Mouse (Mus musculus) limb, embryonic 14.5 days (tissue): ENCODE results near the gene Susd6. TPM values are rescaled to one million over a fixed set of nuclear protein-coding genes. Genes with fewer than 3 reads are reported as not detected.

Experiments
- ATAC-seq: fragments of 200-750 bp; cut with Nextera tagmentation; 2 replicates; pipeline ENCODE4 v1.8.0; 2017; ENCODE audit warnings: low read depth, moderate number of reproducible peaks, moderate TSS enrichment; ENCODE audit not compliant: low FRiP score
- DNase-seq: peaks from one replicate; pipeline ENCODE4 v3.0.0-alpha.2; 2015; ENCODE audit warnings: low spot score
- H3K27ac ChIP-seq: fragments of 300-500 bp; sonication (generic); replicated peaks from 2 replicates; pipeline ENCODE4 v1.5.1; 2014; ENCODE audit warnings: low read depth, mild to moderate bottlenecking, low read length, moderate library complexity, mixed read lengths
- H3K27me3 ChIP-seq: fragments of 300-500 bp; sonication (generic); 2 replicates; pipeline ENCODE4 v1.6.1; 2014; ENCODE audit warnings: low read length, mixed read lengths; ENCODE audit not compliant: control insufficient read depth, insufficient read depth
- H3K36me3 ChIP-seq: fragments of 300-500 bp; sonication (generic); 2 replicates; pipeline ENCODE4 v1.6.1; 2014; ENCODE audit warnings: mild to moderate bottlenecking, low read length, moderate library complexity, mixed read lengths; ENCODE audit not compliant: control insufficient read depth, insufficient read depth
- H3K4me1 ChIP-seq: fragments of 300-500 bp; sonication (generic); 2 replicates; pipeline ENCODE4 v1.6.1; 2014; ENCODE audit warnings: antibody characterized with exemption, low read length, mixed read lengths; ENCODE audit not compliant: control insufficient read depth, insufficient read depth
- H3K4me2 ChIP-seq: fragments of 300-500 bp; sonication (generic); replicated peaks from 2 replicates; pipeline ENCODE4 v1.6.1; 2014; ENCODE audit warnings: low read depth, mild to moderate bottlenecking, low read length, moderate library complexity; ENCODE audit not compliant: severe bottlenecking
- H3K4me3 ChIP-seq: fragments of 300-500 bp; sonication (generic); replicated peaks from 2 replicates; pipeline ENCODE4 v1.5.1; 2014; ENCODE audit warnings: low read length
- H3K9ac ChIP-seq: fragments of 300-500 bp; sonication (generic); 2 replicates; pipeline ENCODE4 v1.6.1; 2014; ENCODE audit warnings: mild to moderate bottlenecking, low read depth, low read length, moderate library complexity; ENCODE audit not compliant: severe bottlenecking
- H3K9me3 ChIP-seq: fragments of 300-500 bp; sonication (generic); 2 replicates; pipeline ENCODE4 v1.6.1; 2016; ENCODE audit warnings: low read length; ENCODE audit not compliant: control insufficient read depth
- POLR2A ChIP-seq: fragments of 200-500 bp; IDR thresholded peaks from 2 replicates; pipeline ENCODE4 v1.8.0; 2012; ENCODE audit warnings: inconsistent platforms, mild to moderate bottlenecking, moderate library complexity, borderline replicate concordance; ENCODE audit not compliant: insufficient read depth, insufficient read length; ENCODE audit errors: extremely low read depth
- WGBS: fragments of 180-500 bp; shearing (Covaris S2); extraction: QIAGEN DNeasy Blood & Tissue Kit; methylation state at CpG from one replicate; pipeline ENCODE4 v1.1.7; 2014; 5-methylcytosine and 5-hydroxymethylcytosine counted together
- polyA plus RNA-seq, 2 experiments: library from polyadenylated mRNA; depleted of rRNA in 1 of 2; stranded (reverse) in 1 of 2; unstranded in 1 of 2; fragments of >200 nt; fragmentation: Nextera tagmentation in 1 of 2; extraction: Ambion mirVana in 1 of 2; gene quantifications; 2 replicates each; pipeline versions ENCODE4 v1.2.1 to v1.2.3; 2012 to 2014

Susd6 gene
- polyA plus RNA-seq, 2 experiments = 22.3 to 28.6 TPM

GRCm38 (mm10) chr12:80821312-80822007 lies 31.1 kb downstream of the Susd6 start:
- Histone ChIP-seq H3K9ac (no peak overlapping the region), H3K4me3 (no peak overlapping the region), H3K36me3 (no peaks in the 10 kb centered on the region), H3K4me1 (peaks cover 12% of the 10 kb centered on the region), H3K9me3 (no peaks in the 10 kb centered on the region), H3K27ac (no peak overlapping the region), H3K27me3 (no peaks in the 10 kb centered on the region), H3K4me2 (no peak overlapping the region)
- ATAC-seq (no peak), DNase-seq (no peak)
- no peak for TF ChIP-seq POLR2A
- 84% methylated on average over 4 of the region's 4 CpGs for WGBS

- Histone ChIP-seq H3K9ac (no peak overlapping the region), H3K36me3 (no peaks in the 10 kb centered on the region), H3K4me2 (no peak overlapping the region), H3K27me3 (no peaks in the 10 kb centered on the region), H3K4me3 (no peak overlapping the region), H3K27ac (no peak overlapping the region), H3K4me1 (peaks cover 10% of the 10 kb centered on the region), H3K9me3 (no peaks in the 10 kb centered on the region)
- no peak for DNase-seq
- 94% methylated on average over 7 of the region's 7 CpGs for WGBS
- no peak for ATAC-seq
- TF ChIP-seq POLR2A = no peak
These were observed 32.2 kb downstream of the Susd6 start for GRCm38 (mm10) chr12:80822533-80822932.

DNA sequence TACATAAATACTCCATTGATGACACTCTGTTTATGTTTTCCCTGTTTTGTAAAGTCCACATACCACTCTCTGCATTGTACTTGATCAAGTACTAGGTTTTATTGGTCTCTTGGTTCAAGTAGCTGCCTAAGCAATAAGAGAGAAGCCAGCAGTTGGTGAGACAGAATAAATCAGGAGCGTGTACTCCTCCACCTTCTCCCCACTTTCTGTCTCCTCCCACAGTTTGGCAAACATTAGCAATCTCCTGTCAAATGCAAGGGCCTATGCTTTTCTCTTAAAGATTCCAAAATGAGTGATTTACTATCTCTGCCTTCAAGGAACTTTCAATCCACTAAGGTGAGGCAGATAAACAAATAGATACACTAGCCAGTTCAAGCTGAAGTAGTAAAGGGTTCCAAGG lies 33.9 kb downstream of the Susd6 start:
- WGBS = 59% methylated on average over 1 of the region's 1 CpGs
- no peak for DNase-seq
- peaks cover 11% of the 10 kb centered on the region; the same call in 1 of the 2 replicates for H3K36me3 ChIP-seq
- no peak overlapping the region for H3K9ac ChIP-seq
- ATAC-seq = no peak
- no peaks in the 10 kb centered on the region for H3K9me3 ChIP-seq
- TF ChIP-seq POLR2A = no peak
- no peak overlapping the region for H3K4me2 ChIP-seq
- H3K27me3 ChIP-seq = no peaks in the 10 kb centered on the region
- H3K4me3 ChIP-seq = no peak overlapping the region
- H3K4me1 ChIP-seq = peaks cover 10% of the 10 kb centered on the region
- H3K27ac ChIP-seq = no peak overlapping the region

- H3K9ac ChIP-seq = no peak overlapping the region
- no peak overlapping the region for H3K4me3 ChIP-seq
- WGBS = 78% methylated on average over 1 of the region's 1 CpGs
- H3K9me3 ChIP-seq = no peaks in the 10 kb centered on the region
- H3K27ac ChIP-seq = 0 out of 2 replicates have a peak overlapping the region, but pooled peaks have one; percentile 28
- peaks cover 15% of the 10 kb centered on the region; the same call in 1 of the 2 replicates for H3K36me3 ChIP-seq
- H3K4me2 ChIP-seq = no peak overlapping the region
- no peak for TF ChIP-seq POLR2A
- no peak for DNase-seq
- ATAC-seq = no peak
- H3K4me1 ChIP-seq = peaks cover 9% of the 10 kb centered on the region
- H3K27me3 ChIP-seq = no peaks in the 10 kb centered on the region
These were observed 36.1 kb downstream of the Susd6 start for GRCm38 (mm10) chr12:80826423-80826822.

DNA sequence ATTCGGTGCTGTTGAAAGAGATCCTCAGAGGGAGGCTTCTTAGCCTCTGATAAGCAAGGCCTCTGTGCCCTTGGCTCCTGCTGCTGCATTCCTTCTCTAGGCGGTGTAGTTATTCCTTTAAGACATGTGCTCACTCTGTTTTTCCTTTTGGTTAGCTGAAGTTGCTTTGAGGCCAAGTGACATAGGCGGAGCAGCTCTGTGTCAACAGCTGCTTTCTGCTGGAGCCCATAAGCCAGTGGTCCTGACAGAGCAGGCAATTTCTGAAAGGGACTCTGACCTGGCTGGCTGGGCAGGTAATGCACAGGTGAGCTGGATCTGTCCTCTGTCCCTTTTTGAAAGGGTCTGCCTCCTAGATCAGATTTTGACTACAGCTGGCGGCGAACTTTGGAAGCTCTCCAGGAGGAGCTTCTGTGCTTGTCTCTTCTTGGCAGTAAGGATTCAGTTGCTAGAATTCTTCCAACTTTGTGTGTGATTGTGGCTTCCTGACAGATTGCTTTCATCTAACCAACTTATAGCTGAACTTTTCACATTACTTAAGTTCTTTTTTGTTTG lies 37.2 kb downstream of the Susd6 start:
- Histone ChIP-seq H3K36me3 (peaks cover 15% of the 10 kb centered on the region; the same call in 1 of the 2 replicates), H3K9me3 (no peaks in the 10 kb centered on the region), H3K27me3 (no peaks in the 10 kb centered on the region), H3K4me1 (peaks cover 6% of the 10 kb centered on the region), H3K27ac (no peak overlapping the region), H3K4me3 (no peak overlapping the region), H3K4me2 (no peak overlapping the region), H3K9ac (no peak overlapping the region)
- WGBS = 68% methylated on average over 5 of the region's 5 CpGs
- TF ChIP-seq POLR2A = no peak
- ATAC-seq (no peak), DNase-seq (no peak)

- TF ChIP-seq POLR2A = no peak
- H3K36me3 ChIP-seq = peaks cover 15% of the 10 kb centered on the region; the same call in 1 of the 2 replicates
- ATAC-seq (no peak), DNase-seq (no peak)
- H3K9me3 ChIP-seq = no peaks in the 10 kb centered on the region
- no peak overlapping the region for H3K4me3 ChIP-seq
- peaks cover 6% of the 10 kb centered on the region for H3K4me1 ChIP-seq
- H3K4me2 ChIP-seq = no peak overlapping the region
- no peaks in the 10 kb centered on the region for H3K27me3 ChIP-seq
- WGBS = 87% methylated on average over 5 of the region's 5 CpGs
- no peak overlapping the region for H3K9ac ChIP-seq
- H3K27ac ChIP-seq = no peak overlapping the region
These were observed 37.7 kb downstream of the Susd6 start for GRCm38 (mm10) chr12:80828020-80828419.
